Mouse (Mus musculus) limb, embryonic 13.5 days (tissue): ENCODE measurements around the gene Clic1. TPM values are rescaled to one million over a fixed set of nuclear protein-coding genes. Genes with fewer than 3 reads are reported as not detected.
"Not testable (repeated sequence)": the region's sequence is repeated elsewhere in the genome, so short reads cannot be mapped to it uniquely, and the experiment has no call there.

Source experiments
- ATAC-seq: fragments of 200-750 bp; cut with Nextera tagmentation; 2 replicates; pipeline ENCODE4 v1.8.0; 2017; ENCODE audit warnings: low read depth, moderate number of reproducible peaks, moderate TSS enrichment; ENCODE audit not compliant: low FRiP score
- H3K27ac ChIP-seq: fragments of 300-500 bp; sonication (generic); 2 replicates; pipeline ENCODE4 v1.5.1; 2015; ENCODE audit warnings: inconsistent platforms, mild to moderate bottlenecking, moderate library complexity
- H3K27me3 ChIP-seq: fragments of 300-500 bp; sonication (generic); 2 replicates; pipeline ENCODE4 v1.6.1; 2015; ENCODE audit warnings: mild to moderate bottlenecking, inconsistent platforms
- H3K36me3 ChIP-seq: fragments of 300-500 bp; sonication (generic); 2 replicates; pipeline ENCODE4 v1.6.1; 2015; ENCODE audit warnings: inconsistent platforms, mild to moderate bottlenecking, moderate library complexity
- H3K4me1 ChIP-seq: fragments of 300-500 bp; sonication (generic); 2 replicates; pipeline ENCODE4 v1.6.1; 2015; ENCODE audit warnings: inconsistent platforms
- H3K4me2 ChIP-seq: fragments of 300-500 bp; sonication (generic); replicated peaks from 2 replicates; pipeline ENCODE4 v1.6.1; 2015; ENCODE audit warnings: inconsistent platforms, mild to moderate bottlenecking, moderate library complexity
- H3K4me3 ChIP-seq: fragments of 300-500 bp; sonication (generic); 2 replicates; pipeline ENCODE4 v1.5.1; 2015; ENCODE audit warnings: moderate library complexity, mild to moderate bottlenecking, inconsistent platforms
- H3K9ac ChIP-seq: fragments of 300-500 bp; sonication (generic); 2 replicates; pipeline ENCODE4 v1.6.1; 2015; ENCODE audit warnings: mild to moderate bottlenecking, inconsistent platforms
- H3K9me3 ChIP-seq: fragments of 300-500 bp; sonication (generic); 2 replicates; pipeline ENCODE4 v1.6.1; 2016; ENCODE audit warnings: inconsistent platforms
- WGBS: fragments of 180-500 bp; shearing (Covaris S2); methylation state at CpG from one replicate; pipeline ENCODE4 v1.1.7; 2015; 5-methylcytosine and 5-hydroxymethylcytosine counted together
- polyA plus RNA-seq: library from polyadenylated mRNA; unstranded; fragments of >200 nt; fragmentation: Nextera tagmentation; extraction: Ambion mirVana; gene quantifications from 2 replicates; pipeline ENCODE4 v1.2.1, GENCODE M21; 2015

The Clic1 gene
- polyA plus RNA-seq, 1 experiment from 2014 or later, result 266 TPM

DNA sequence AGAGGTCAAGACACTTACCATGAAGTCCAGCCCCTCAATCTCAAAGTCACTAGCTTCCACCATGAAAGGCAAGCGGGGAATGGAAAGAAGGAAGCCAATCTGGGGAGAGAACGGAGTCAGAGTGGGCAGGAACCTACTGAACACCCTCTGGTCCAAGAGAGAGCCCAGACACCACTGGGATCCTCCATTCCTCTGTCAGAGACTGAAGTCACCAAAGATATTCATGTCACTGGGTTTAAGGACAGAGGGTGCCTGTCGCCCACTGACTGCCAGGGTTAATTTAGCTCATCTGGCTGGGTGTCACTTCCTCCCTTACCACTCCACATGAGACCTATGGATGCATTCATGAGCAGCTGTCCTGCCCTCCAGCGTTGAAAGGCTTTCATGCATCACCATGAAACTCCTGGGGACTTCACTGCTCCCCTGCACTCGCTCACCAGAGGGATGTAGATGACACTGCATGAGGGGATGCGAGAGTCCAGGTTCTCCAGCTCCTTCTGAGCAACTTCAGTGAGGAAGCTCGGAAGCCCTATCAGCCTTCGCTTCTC, 17.4 kb upstream of the Clic1 start:
- no peaks in the 10 kb centered on the region for H3K9me3 ChIP-seq
- H3K4me2 ChIP-seq, result no peak overlapping the region
- no peak overlapping the region for H3K27ac ChIP-seq
- peaks cover 13% of the 10 kb centered on the region for H3K4me1 ChIP-seq
- no peak for ATAC-seq
- H3K4me3 ChIP-seq, result no peak overlapping the region
- no peaks in the 10 kb centered on the region for H3K36me3 ChIP-seq
- H3K27me3 ChIP-seq, result no peaks in the 10 kb centered on the region
- H3K9ac ChIP-seq, result no peak overlapping the region
- WGBS, result 73% methylated on average over 8 of the region's 8 CpGs

DNA sequence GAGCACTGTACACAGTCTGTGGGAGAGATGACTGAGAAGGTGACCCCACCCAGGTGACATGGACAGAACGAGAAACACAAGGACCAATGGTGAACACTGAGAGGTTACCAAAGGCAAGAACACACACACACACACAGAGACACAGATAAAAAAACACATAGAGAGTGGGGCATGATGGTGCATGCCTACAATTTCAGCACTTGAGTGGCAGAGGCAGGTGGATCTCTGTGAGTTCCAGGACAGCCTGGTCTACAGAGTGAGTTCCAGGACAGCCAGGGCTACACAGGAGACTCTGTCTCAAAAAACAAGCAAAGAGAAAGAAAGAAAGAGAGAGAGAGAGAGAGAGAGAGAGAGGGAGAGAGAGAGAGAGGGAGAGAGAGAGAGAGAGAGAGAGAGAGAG, 16.1 kb upstream of the Clic1 start:
- H3K4me1 ChIP-seq, ATAC-seq, H3K36me3 ChIP-seq, H3K4me2 ChIP-seq, H3K9ac ChIP-seq, H3K4me3 ChIP-seq, H3K27ac ChIP-seq, H3K9me3 ChIP-seq, H3K27me3 ChIP-seq: not testable (repeated sequence)
- 74% methylated on average over 1 of the region's 1 CpGs for WGBS

DNA sequence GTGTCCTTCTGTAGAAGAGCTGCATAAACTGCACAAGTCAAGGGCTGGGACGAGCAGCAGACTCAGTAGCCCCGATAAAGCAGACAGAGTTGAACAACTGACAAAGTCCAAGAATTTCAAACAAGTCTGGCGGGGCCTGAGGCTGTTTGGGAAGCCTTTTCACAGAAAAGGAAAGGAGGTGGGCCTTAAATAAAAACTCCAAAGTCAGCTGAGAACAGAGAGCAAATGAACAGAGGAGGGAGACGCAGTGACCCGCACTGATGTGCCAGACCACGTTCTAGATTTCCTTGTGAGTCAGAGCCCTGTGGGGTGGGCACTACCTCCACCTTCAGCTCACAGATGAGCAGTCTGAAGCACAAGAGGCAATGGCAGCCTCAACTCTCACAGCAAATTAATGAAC, 14.9 kb upstream of the Clic1 start:
- Histone ChIP-seq H3K4me2 (no peak overlapping the region), H3K4me1 (peaks cover 3% of the 10 kb centered on the region), H3K9ac (no peak overlapping the region), H3K9me3 (no peaks in the 10 kb centered on the region), H3K36me3 (no peaks in the 10 kb centered on the region), H3K27me3 (no peaks in the 10 kb centered on the region), H3K27ac (no peak overlapping the region), H3K4me3 (no peak overlapping the region)
- no peak for ATAC-seq
- 76% methylated on average over 6 of the region's 6 CpGs for WGBS

DNA sequence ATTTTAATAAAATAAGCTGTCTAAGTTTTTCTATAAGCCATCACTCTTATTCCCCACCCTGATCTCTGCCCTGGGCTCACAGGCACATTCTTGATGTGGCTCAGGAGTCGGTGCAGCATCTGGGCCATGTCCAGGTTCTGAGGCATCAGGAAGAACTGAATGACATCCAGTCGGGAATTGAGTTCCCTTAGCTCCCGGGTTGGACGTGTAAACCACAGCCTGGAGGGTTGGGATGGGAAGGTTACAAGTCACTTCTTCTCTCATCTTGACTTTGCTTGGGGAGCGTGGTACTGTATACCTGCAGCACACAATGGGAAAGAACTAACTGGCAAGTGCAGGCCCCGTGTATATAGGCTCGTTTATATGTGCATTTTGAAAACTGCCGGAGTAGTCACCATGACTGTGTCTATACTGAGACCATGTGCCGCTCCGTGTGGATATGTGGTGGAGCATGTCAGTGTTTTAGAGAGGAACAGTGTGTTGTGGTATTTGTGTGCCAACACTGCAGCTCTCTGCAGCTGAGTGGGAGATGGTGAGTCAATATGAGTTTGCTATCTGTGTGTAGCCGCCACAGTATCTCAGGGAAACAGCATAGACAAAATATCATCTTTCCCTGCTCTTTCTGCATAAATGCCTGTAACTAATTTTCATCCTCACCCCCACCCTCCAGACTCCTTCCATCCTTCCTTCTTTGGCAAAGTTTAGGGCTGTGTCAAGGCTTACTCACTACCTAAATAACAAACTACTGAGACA, 10.5 kb upstream of the Clic1 start:
- H3K27ac ChIP-seq, result no peak overlapping the region
- ATAC-seq, result no peak
- no peaks in the 10 kb centered on the region for H3K4me1 ChIP-seq
- H3K36me3 ChIP-seq, result no peaks in the 10 kb centered on the region
- H3K4me2 ChIP-seq, result no peak overlapping the region
- WGBS, result 84% methylated on average over 11 of the region's 11 CpGs
- no peak overlapping the region for H3K4me3 ChIP-seq
- H3K27me3 ChIP-seq, result no peaks in the 10 kb centered on the region
- no peak overlapping the region for H3K9ac ChIP-seq
- no peaks in the 10 kb centered on the region for H3K9me3 ChIP-seq

DNA sequence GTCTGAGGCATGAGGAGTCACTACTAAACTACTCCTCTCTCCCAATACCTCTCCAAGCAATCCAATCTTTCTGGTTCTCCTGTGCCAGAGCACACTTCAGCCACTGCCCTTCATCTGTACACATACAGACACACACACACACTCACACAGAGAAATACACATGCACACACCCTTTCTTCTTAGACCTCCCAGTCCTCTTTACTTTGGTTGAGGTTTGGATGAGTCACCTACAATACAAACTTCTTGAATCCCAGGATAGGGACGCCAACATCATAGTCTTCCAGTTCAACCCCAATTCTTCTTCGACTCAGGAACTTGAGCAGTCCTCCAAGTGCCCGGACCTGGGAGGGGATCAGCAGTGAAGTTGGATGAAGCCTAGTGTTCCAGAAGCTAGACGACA, 6.0 kb upstream of the Clic1 start:
- no peak overlapping the region for H3K4me3 ChIP-seq
- WGBS, result 82% methylated on average over 4 of the region's 4 CpGs
- no peaks in the 10 kb centered on the region for H3K27me3 ChIP-seq
- H3K27ac ChIP-seq, result no peak overlapping the region
- no peaks in the 10 kb centered on the region for H3K9me3 ChIP-seq
- ATAC-seq, result no peak
- no peaks in the 10 kb centered on the region for H3K36me3 ChIP-seq
- no peak overlapping the region for H3K9ac ChIP-seq
- no peak overlapping the region for H3K4me2 ChIP-seq
- peaks cover 35% of the 10 kb centered on the region for H3K4me1 ChIP-seq

- Histone ChIP-seq H3K9me3 (no peaks in the 10 kb centered on the region), H3K4me1 (peaks cover 46% of the 10 kb centered on the region), H3K36me3 (no peaks in the 10 kb centered on the region), H3K27ac (no peak overlapping the region), H3K9ac (peak overlapping the region; percentile 90; the same call in 1 of the 2 replicates), H3K27me3 (no peaks in the 10 kb centered on the region), H3K4me2 (peak overlapping the region; percentile 96), H3K4me3 (peak overlapping the region; percentile 61)
- 84% methylated on average over 7 of the region's 7 CpGs for WGBS
- no peak for ATAC-seq
These were observed 4.6 kb upstream of the Clic1 start for GRCm38 (mm10) chr17:35044904-35045806.

DNA sequence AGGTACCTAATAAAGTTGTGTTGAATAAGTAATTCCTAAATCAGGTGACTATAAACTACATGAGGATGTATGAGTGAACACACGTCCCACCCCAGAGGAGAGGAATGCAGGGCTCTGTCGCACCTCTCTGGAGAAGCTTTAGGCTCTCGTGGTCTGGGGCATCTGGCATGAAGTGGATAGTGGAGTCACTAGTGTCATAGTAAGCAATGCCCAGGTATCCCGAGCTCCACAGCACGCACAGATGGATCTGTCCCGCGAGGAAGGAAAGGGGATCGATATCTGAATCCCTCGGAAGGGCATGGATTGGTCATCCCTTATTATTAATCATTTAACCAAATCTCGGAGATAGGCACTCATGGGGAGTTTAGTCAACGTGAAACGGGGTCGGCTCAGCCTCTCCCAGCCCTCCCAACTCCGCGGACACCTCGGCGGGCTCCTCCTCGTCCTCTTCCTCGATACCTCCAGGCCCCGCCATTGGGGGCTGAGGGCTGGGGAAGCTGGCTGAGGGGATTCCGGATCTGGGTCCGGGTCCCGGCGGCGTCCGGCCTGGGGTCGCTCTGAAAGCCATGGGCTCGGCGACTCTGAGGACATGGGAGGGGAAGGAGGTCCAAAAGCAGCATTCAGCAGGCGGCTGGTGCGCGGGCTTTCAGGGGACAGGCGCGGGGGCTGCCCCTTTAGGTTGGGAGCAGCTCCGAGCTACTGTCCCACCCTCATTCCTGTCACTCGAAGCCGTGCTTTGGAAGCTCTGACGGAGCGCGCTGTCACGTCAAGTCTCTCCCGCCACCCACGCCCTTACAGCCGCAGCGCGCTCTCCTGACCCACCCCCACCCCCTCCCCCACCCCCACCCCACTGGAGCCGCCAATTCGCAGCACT, 3.7 kb upstream of the Clic1 start:
- no peak for ATAC-seq
- H3K27ac ChIP-seq, result peak overlapping the region; percentile 87
- H3K4me1 ChIP-seq, result peaks cover 46% of the 10 kb centered on the region
- H3K36me3 ChIP-seq, result no peaks in the 10 kb centered on the region
- H3K4me3 ChIP-seq, result peak overlapping the region; percentile 61
- 5% methylated on average over 42 of the region's 48 CpGs for WGBS
- H3K4me2 ChIP-seq, result peak overlapping the region; percentile 96
- H3K9ac ChIP-seq, result peak overlapping the region; percentile 90
- no peaks in the 10 kb centered on the region for H3K9me3 ChIP-seq
- H3K27me3 ChIP-seq, result no peaks in the 10 kb centered on the region

- WGBS, result 2% methylated on average over 33 of the region's 33 CpGs
- H3K9ac ChIP-seq, result peak within 1 kb of the TSS; percentile 90
- H3K4me2 ChIP-seq, result peak within 1 kb of the TSS; percentile 96
- H3K9me3 ChIP-seq, result no peaks in the 10 kb centered on the region
- ATAC-seq, result peak; percentile 97
- H3K4me3 ChIP-seq, result peak within 1 kb of the TSS; percentile 61
- no peaks in the 10 kb centered on the region for H3K36me3 ChIP-seq
- H3K27ac ChIP-seq, result peak within 1 kb of the TSS; percentile 87
- no peaks in the 10 kb centered on the region for H3K27me3 ChIP-seq
- peaks cover 50% of the 10 kb centered on the region for H3K4me1 ChIP-seq
These were observed 2.9 kb upstream of the Clic1 start, which contains the start of gene Msh5 for GRCm38 (mm10) chr17:35046681-35047455. Gene Msh5, minus strand, starts transcription at chr17:35046745.

DNA sequence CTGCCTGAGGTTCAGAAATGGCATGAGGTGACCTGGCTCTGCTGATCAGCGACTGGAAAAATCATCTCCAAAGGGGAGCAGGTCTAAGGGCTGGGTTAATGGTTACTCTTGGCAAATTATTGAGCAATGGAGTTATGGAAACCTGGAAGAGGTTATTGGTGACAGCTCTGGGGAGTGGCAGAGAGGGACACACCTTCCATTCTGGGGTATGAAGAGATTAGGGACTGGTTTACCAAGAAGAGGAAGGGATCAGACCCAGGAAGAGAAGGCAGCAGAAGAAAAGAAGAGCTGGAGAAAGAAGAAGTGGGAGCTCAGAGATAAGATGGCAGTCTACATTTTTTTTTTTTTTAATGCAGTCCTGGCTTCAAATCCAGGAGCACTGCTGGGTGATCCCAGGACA, 2.1 kb upstream of the Clic1 start:
- Histone ChIP-seq H3K4me2 (no peak overlapping the region), H3K9ac (no peak overlapping the region), H3K27me3 (no peaks in the 10 kb centered on the region), H3K36me3 (peaks cover 7% of the 10 kb centered on the region), H3K4me1 (peaks cover 56% of the 10 kb centered on the region), H3K9me3 (no peaks in the 10 kb centered on the region), H3K4me3 (no peak overlapping the region), H3K27ac (peak overlapping the region; percentile 79; the same call in 1 of the 2 replicates)
- 68% methylated on average over 1 of the region's 1 CpGs for WGBS
- no peak for ATAC-seq

- H3K9me3 ChIP-seq, result no peaks in the 10 kb centered on the region
- H3K9ac ChIP-seq, result 0 out of 2 replicates have a peak overlapping the region, but pooled peaks have one; percentile 6
- peaks cover 13% of the 10 kb centered on the region for H3K36me3 ChIP-seq
- no peak overlapping the region for H3K4me3 ChIP-seq
- WGBS, result 33% methylated on average over 11 of the region's 11 CpGs
- H3K4me1 ChIP-seq, result peaks cover 56% of the 10 kb centered on the region
- H3K27ac ChIP-seq, result peak overlapping the region; percentile 79
- ATAC-seq, result no peak
- H3K27me3 ChIP-seq, result no peaks in the 10 kb centered on the region
- H3K4me2 ChIP-seq, result no peak overlapping the region; the same call in none of the 2 replicates
These were observed 1.4 kb upstream of the Clic1 start for GRCm38 (mm10) chr17:35048149-35048931.
